Mouse (Mus musculus) midbrain, embryonic 12.5 days (tissue): ENCODE results near the gene 1700109H08Rik. TPM values are rescaled to one million over a fixed set of nuclear protein-coding genes. Genes with fewer than 3 reads are reported as not detected.
"Not testable (repeated sequence)": the region's sequence is repeated elsewhere in the genome, so short reads cannot be mapped to it uniquely, and the experiment has no call there.

Experiments used
- ATAC-seq: fragments of 200-750 bp; cut with Nextera tagmentation; 2 replicates; pipeline ENCODE4 v1.8.0; 2017; ENCODE audit warnings: low read depth, moderate TSS enrichment, moderate library complexity; ENCODE audit not compliant: low FRiP score
- H3K27ac ChIP-seq: fragments of 300-500 bp; sonication (generic); replicated peaks from 2 replicates; pipeline ENCODE4 v1.5.1; 2016; ENCODE audit warnings: mild to moderate bottlenecking
- H3K27me3 ChIP-seq: fragments of 300-500 bp; sonication (generic); 2 replicates; pipeline ENCODE4 v1.6.1; 2016; ENCODE audit warnings: mild to moderate bottlenecking
- H3K36me3 ChIP-seq: fragments of 300-500 bp; sonication (generic); 2 replicates; pipeline ENCODE4 v1.6.1; 2016
- H3K4me1 ChIP-seq: fragments of 300-500 bp; sonication (generic); 2 replicates; pipeline ENCODE4 v1.6.1; 2016
- H3K4me2 ChIP-seq: fragments of 300-500 bp; sonication (generic); replicated peaks from 2 replicates; pipeline ENCODE4 v1.6.1; 2016; ENCODE audit warnings: mild to moderate bottlenecking, moderate library complexity
- H3K4me3 ChIP-seq: fragments of 300-500 bp; sonication (generic); 2 replicates; pipeline ENCODE4 v1.5.1; 2016; ENCODE audit warnings: mild to moderate bottlenecking
- H3K9ac ChIP-seq: fragments of 300-500 bp; sonication (generic); replicated peaks from 2 replicates; pipeline ENCODE4 v1.6.1; 2016; ENCODE audit warnings: mild to moderate bottlenecking, moderate library complexity
- H3K9me3 ChIP-seq: fragments of 300-500 bp; sonication (generic); 2 replicates; pipeline ENCODE4 v1.6.1; 2016; ENCODE audit warnings: mild to moderate bottlenecking
- WGBS: fragments of 180-500 bp; shearing (Covaris S2); methylation state at CpG from one replicate; pipeline ENCODE4 v1.1.7; 2016; 5-methylcytosine and 5-hydroxymethylcytosine counted together
- polyA plus RNA-seq: library from polyadenylated mRNA; unstranded; fragments of >200 nt; fragmentation: Nextera tagmentation; extraction: Ambion mirVana; gene quantifications from 2 replicates; pipeline ENCODE4 v1.2.1, GENCODE M21; 2016

The 1700109H08Rik gene
- polyA plus RNA-seq = 4.3 and 4.9 TPM in 2 replicates

DNA sequence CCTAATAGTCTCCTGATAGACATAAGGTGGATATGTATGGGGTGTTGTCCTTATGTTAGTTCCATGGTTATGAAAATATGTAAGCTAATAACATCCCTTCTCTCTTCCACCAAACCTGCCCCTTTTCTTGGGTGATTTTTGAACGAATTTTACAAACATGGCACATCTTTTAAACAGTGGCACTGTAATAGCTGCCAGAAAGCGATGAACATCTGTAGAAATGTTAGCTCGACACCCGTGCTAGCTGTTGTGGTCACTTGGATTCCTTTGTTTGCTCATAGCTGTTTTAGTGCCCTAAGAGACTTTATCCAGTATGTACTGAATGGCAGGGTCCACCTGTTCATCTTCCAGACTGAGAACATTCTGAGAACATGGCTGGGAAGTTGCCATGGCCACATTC lies at the start of gene 1700109H08Rik:
TSS of gene 1700109H08Rik (plus strand) at position 301 of the 400 bp plus-strand sequence.
- Histone ChIP-seq H3K27ac (no peak within 1 kb of the TSS), H3K4me3 (no peak within 1 kb of the TSS), H3K9me3 (no peaks in the 10 kb centered on the region), H3K4me2 (no peak within 1 kb of the TSS), H3K27me3 (no peaks in the 10 kb centered on the region), H3K36me3 (peaks cover 92% of the 10 kb centered on the region), H3K4me1 (no peaks in the 10 kb centered on the region), H3K9ac (no peak within 1 kb of the TSS)
- ATAC-seq = no peak
- 97% methylated on average over 4 of the region's 4 CpGs for WGBS

- no peaks in the 10 kb centered on the region for H3K27me3 ChIP-seq
- H3K4me2 ChIP-seq = no peak overlapping the region
- H3K36me3 ChIP-seq = no peaks in the 10 kb centered on the region
- no peak overlapping the region for H3K27ac ChIP-seq
- WGBS = 90% methylated on average over 12 of the region's 12 CpGs
- H3K9me3 ChIP-seq = no peaks in the 10 kb centered on the region
- H3K4me3 ChIP-seq = no peak overlapping the region
- H3K4me1 ChIP-seq = no peaks in the 10 kb centered on the region
- peak; percentile 30; the same call in 1 of the 2 replicates for ATAC-seq
- no peak overlapping the region for H3K9ac ChIP-seq
These were observed 49.6 kb upstream of the 1700109H08Rik start for GRCm38 (mm10) chr5:3521741-3522140.

DNA sequence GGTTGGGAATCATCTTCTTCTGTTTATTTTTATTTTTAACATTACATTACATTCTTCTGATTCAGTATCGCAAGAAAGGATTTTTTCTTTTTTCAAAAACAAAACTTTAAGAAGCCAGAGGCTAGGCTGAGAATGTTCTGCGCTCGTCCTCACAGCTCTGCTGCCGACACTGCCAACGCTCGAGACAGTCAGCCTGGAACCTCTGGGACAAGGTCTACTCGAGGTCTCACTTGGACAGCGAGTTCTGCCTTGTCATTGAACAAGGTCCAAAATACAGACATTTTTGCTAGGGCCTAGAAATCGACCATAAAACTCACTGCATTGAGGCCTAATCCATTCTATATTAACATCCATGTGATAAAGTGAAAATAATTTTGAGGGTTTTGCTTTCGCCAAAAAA lies 48.5 kb upstream of the 1700109H08Rik start:
- Histone ChIP-seq H3K36me3 (no peaks in the 10 kb centered on the region), H3K4me1 (peaks cover 9% of the 10 kb centered on the region), H3K9ac (no peak overlapping the region), H3K4me3 (no peak overlapping the region), H3K4me2 (no peak overlapping the region), H3K9me3 (no peaks in the 10 kb centered on the region), H3K27ac (no peak overlapping the region), H3K27me3 (no peaks in the 10 kb centered on the region)
- WGBS = 92% methylated on average over 10 of the region's 10 CpGs
- no peak for ATAC-seq

DNA sequence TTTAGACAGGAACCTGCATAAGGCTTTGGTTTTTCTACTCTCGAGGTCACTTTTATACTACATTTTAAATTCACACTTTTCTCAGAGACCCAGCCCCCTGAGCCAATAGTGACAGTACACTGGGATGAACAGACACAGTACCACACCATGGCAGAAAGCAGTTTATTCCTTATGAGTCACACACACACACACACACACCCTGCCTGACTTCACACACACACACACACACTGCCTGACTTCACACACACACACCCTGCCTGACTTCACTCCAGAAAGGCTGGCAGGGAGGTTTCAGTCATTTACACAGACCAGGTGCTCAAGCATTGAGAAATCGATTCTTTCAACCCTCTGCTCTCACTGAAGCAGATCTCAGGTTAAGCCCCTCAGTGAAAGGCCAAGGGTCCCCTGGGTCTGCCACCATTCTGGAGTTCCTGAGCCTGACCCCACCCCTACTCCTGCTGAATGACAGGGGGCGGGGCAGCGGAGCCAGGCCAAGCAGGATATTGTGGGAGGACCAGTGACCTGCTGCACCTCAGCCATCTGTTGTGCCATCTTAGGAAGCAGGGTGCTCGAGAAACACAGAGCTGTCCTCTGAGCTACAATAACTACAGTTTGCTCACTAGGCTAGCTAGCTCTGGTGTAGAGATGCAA lies 44.2 kb upstream of the 1700109H08Rik start:
- Histone ChIP-seq H3K27me3 (no peaks in the 10 kb centered on the region), H3K4me1 (peaks cover 15% of the 10 kb centered on the region), H3K27ac (0 out of 2 replicates have a peak overlapping the region, but pooled peaks have one; percentile 11), H3K9me3 (no peaks in the 10 kb centered on the region), H3K9ac (no peak overlapping the region), H3K4me3 (no peak overlapping the region), H3K36me3 (no peaks in the 10 kb centered on the region), H3K4me2 (no peak overlapping the region)
- WGBS = 33% methylated on average over 5 of the region's 5 CpGs
- ATAC-seq = peak; percentile 73

DNA sequence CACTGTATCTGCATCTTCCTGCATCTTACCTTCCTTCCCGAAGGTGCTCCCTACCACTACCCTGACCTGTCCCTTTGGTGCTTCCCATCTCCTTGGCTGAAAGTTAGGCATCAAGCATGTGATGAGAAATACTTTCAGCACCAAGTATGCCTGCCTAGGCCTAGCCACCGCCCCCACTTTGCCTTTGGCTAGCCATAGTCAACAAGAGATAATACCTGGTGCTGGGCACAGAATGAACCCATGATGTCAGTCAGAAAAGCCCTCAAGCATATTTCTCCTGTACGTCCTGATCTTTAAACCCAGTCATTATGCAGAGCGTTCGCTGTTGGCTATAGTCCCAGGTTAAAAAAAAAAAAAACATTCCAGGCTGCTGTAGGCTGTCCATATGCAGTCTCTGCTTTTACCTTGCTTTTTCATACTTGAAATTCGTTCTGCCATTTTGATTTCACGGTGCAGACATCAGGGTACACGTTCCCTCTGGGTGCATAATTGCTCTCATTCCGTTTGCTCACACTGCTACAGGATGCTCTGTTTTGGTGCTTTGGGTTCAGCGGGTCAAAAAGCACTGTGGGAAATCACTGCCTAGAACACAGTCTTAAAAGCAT lies 41.7 kb upstream of the 1700109H08Rik start:
- Histone ChIP-seq H3K4me2 (no peak overlapping the region), H3K9ac (no peak overlapping the region), H3K4me1 (peaks cover 15% of the 10 kb centered on the region), H3K4me3 (no peak overlapping the region), H3K36me3 (no peaks in the 10 kb centered on the region), H3K27me3 (no peaks in the 10 kb centered on the region), H3K9me3 (no peaks in the 10 kb centered on the region), H3K27ac (no peak overlapping the region; the same call in 1 of the 2 replicates)
- ATAC-seq = peak; percentile 66; the same call in 1 of the 2 replicates
- WGBS = 66% methylated on average over 10 of the region's 10 CpGs

- not testable (repeated sequence) for H3K4me2 ChIP-seq, ATAC-seq, H3K27ac ChIP-seq, H3K9ac ChIP-seq, H3K4me3 ChIP-seq, H3K9me3 ChIP-seq, H3K36me3 ChIP-seq, H3K27me3 ChIP-seq
- H3K4me1 ChIP-seq = peaks cover 14% of the 10 kb centered on the region
These were observed 39.3 kb upstream of the 1700109H08Rik start for GRCm38 (mm10) chr5:3532048-3532447.

GRCm38 (mm10) chr5:3536592-3537212 lies 34.7 kb upstream of the 1700109H08Rik start:
- H3K27ac ChIP-seq = no peak overlapping the region
- H3K9me3 ChIP-seq = no peaks in the 10 kb centered on the region
- H3K4me2 ChIP-seq = no peak overlapping the region
- H3K27me3 ChIP-seq = no peaks in the 10 kb centered on the region
- H3K4me3 ChIP-seq = no peak overlapping the region
- 69% methylated on average over 3 of the region's 3 CpGs for WGBS
- ATAC-seq = no peak
- H3K9ac ChIP-seq = no peak overlapping the region
- H3K36me3 ChIP-seq = no peaks in the 10 kb centered on the region
- H3K4me1 ChIP-seq = no peaks in the 10 kb centered on the region

GRCm38 (mm10) chr5:3538505-3539472 lies 32.6 kb upstream of the 1700109H08Rik start:
- Histone ChIP-seq H3K4me3 (no peak overlapping the region), H3K9ac (no peak overlapping the region), H3K36me3 (no peaks in the 10 kb centered on the region), H3K27me3 (no peaks in the 10 kb centered on the region), H3K4me1 (no peaks in the 10 kb centered on the region), H3K9me3 (no peaks in the 10 kb centered on the region), H3K4me2 (no peak overlapping the region), H3K27ac (no peak overlapping the region)
- ATAC-seq = no peak
- WGBS = 75% methylated on average over 11 of the region's 11 CpGs

DNA sequence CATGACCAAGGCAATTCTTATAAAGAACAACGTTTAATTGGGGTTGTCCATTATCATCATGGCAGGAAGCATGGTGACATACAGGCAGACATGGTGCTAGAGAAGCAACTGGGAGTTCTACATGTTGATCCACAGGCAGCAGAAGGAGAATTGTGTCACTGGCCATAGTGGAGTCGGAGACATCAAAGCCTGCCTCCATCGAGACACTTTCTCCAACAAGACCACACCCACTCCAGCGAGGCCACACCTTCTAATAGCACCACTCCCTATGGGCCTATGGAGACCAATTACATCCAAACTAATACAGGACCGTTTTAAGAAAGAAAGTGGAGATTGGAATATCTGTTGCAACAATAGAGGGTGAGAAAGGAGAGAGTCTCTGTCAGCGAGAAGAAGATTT lies 29.5 kb upstream of the 1700109H08Rik start:
- no peaks in the 10 kb centered on the region for H3K9me3 ChIP-seq
- H3K9ac ChIP-seq = no peak overlapping the region
- 85% methylated on average over 6 of the region's 6 CpGs for WGBS
- H3K4me1 ChIP-seq = peaks cover 13% of the 10 kb centered on the region
- peaks cover 2% of the 10 kb centered on the region; the same call in 1 of the 2 replicates for H3K36me3 ChIP-seq
- no peak overlapping the region for H3K4me2 ChIP-seq
- H3K4me3 ChIP-seq = no peak overlapping the region
- H3K27me3 ChIP-seq = no peaks in the 10 kb centered on the region
- no peak overlapping the region for H3K27ac ChIP-seq
- no peak for ATAC-seq

GRCm38 (mm10) chr5:3543629-3544479 lies 27.5 kb upstream of the 1700109H08Rik start, which contains the start of gene Fam133b:
Gene Fam133b, plus strand, starts transcription at chr5:3543833.
- Histone ChIP-seq H3K4me1 (peaks cover 13% of the 10 kb centered on the region), H3K36me3 (peaks cover 4% of the 10 kb centered on the region; the same call in 1 of the 2 replicates), H3K9ac (peak within 1 kb of the TSS; percentile 87), H3K4me2 (peak within 1 kb of the TSS; percentile 72), H3K27ac (peak within 1 kb of the TSS; percentile 92), H3K4me3 (peak within 1 kb of the TSS; percentile 90), H3K9me3 (no peaks in the 10 kb centered on the region), H3K27me3 (no peaks in the 10 kb centered on the region)
- ATAC-seq = peak; percentile 97
- WGBS = under 1% methylated on average over 68 of the region's 80 CpGs

DNA sequence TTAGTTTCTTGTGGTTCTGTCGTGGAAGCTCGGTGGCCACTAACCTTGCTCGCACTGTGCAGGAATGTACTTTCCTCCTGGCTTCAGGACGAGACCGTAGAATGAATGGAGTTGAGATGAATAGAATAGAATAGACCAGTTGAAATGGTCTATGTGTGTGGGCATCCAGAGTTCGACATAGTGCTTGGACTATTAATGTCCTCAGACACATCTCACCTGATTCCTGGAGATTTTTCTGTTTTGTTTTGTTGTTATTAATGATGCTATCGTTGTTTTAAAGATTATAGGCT lies 26.9 kb upstream of the 1700109H08Rik start:
- Histone ChIP-seq H3K4me3 (peak overlapping the region; percentile 90), H3K4me2 (peak overlapping the region; percentile 72), H3K27ac (no peak overlapping the region), H3K4me1 (peaks cover 13% of the 10 kb centered on the region), H3K27me3 (no peaks in the 10 kb centered on the region), H3K9me3 (no peaks in the 10 kb centered on the region), H3K9ac (peak overlapping the region; percentile 87), H3K36me3 (peaks cover 4% of the 10 kb centered on the region; the same call in 1 of the 2 replicates)
- peak; percentile 19; the same call in 1 of the 2 replicates for ATAC-seq
- WGBS = 9% methylated on average over 7 of the region's 7 CpGs
